Mouse (Mus musculus) cerebellum, adult 11 months (tissue): ENCODE data around the gene Galnt9.

Source experiments
- DNase-seq: peaks from one replicate; pipeline ENCODE4 v3.0.0; 2022

Gene Galnt9

GRCm38 (mm10) chr5:110638306-110639074 is 94.3 kb downstream of the Galnt9 start:
- no peak for DNase-seq

GRCm38 (mm10) chr5:110639459-110639858 is 95.3 kb downstream of the Galnt9 start:
- peak; percentile 60 for DNase-seq

GRCm38 (mm10) chr5:110646377-110646776 is 102.2 kb downstream of the Galnt9 start:
- DNase-seq: no peak

DNA sequence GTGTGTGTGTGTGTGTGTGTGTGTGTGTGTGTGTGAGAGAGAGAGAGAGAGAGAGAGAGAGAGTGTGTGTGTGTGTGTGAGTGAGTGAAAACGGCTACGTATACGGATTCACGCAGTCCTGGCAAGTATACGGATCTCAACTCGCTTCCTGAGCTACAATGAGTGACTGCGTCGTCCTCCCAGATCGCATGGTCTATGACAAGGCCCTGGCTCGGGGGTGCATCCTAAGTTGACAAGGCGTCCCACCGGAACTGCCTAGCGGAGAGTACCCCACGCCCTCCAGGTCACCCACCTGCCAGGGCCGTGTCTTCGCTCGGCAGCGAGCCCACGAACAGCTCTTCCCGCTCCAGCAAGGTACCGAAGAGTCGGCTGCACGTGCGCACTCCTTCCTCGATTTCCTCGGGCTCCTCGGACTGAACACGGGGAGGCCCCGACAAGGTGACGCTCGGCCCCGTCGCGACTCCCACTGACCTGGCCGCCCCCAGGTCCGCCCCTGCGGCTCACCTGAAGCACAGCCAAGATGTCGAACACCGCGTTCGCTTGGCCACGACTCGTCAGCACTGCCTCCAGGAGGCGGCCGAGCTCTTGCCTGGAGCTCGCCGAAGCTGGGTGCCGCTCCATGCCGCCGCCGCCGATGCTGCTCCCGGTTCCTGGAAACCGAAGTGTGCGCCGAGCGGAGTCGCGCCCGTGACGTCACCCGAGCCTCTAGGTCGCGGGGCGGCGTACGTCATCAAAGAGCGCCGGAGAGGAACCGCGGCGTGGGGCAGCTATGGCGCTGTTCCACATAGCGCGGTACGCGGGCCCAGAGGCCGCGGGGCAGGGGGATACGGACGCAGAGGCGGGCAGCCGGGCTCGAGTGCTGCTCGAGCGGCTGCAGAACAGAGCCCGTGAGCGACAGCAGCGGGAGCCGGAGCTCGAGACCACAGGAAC is 108.8 kb downstream of the Galnt9 start, which contains the start of the genes Noc4l and Ddx51:
TSS of gene Noc4l (minus strand) at position 699 of the 930 bp plus-strand sequence.
TSS of gene Ddx51 (plus strand) at position 733 of the 930 bp plus-strand sequence.
- peak; percentile 93 for DNase-seq

DNA sequence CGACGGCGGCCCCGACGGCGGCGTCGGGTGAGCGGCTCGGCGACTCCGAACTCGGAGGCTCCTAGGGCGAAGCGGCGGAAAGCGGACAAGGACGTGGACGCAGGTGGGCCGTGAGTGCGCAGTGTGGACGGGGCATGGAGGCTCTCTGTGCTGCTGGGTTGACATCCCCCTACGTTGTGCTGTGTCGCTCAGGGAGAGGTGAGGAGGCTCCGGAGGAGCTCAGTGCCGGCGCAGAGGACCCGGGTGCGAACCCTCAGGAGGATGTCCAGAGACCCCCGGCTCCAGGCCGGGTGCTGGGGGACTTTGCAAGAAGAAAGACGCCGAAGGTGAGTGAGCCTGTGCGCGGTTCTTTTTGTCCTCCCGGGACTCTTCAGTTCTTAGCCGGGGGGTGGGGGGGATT is 109.5 kb downstream of the Galnt9 start:
- no peak for DNase-seq

DNA sequence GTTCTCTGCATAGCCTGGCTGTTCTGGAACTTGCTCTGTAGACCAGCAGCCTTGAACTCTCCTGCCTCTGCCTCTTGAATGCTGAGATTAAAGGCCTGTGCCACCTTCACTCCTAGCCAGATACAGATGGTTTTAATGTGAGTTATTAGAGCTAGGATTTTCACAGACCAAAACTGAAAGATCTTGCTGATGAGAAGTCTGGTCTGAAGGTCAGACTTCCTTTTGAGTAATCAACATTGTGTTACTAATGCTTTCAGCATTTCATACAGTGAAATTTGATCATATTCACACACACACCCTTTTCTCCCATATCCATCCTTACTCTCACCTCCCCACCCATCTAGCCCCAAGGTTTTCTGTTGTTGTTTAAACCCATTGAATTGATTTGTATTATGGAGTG is 115.5 kb downstream of the Galnt9 start:
- DNase-seq: no peak

- DNase-seq: no peak
Observed at GRCm38 (mm10) chr5:110664041-110664440, 119.9 kb downstream of the Galnt9 start.

DNA sequence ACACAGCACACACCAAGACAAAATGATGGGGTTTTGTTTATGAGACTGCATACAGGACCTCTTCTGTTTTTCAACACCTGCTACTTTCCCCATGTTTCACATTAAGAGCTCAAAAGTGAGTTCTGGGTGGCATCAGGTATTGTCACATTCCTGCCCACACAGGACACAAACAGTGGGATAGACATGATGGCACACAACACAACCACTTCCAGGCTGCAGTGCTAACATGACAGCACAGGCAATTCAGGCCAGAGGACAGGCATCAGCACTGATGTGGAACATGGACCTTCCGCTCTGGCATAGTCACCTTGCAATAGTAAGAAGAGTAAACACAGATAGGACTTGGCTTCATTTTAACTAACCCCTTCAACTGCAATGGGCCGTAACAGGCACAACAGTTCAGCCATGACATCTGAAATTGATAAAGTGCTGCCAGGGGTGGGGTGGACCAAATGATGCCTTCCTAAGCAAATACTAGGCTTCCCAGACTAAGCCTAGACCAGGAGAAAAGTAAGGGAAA is 120.7 kb downstream of the Galnt9 start:
- DNase-seq: no peak

DNA sequence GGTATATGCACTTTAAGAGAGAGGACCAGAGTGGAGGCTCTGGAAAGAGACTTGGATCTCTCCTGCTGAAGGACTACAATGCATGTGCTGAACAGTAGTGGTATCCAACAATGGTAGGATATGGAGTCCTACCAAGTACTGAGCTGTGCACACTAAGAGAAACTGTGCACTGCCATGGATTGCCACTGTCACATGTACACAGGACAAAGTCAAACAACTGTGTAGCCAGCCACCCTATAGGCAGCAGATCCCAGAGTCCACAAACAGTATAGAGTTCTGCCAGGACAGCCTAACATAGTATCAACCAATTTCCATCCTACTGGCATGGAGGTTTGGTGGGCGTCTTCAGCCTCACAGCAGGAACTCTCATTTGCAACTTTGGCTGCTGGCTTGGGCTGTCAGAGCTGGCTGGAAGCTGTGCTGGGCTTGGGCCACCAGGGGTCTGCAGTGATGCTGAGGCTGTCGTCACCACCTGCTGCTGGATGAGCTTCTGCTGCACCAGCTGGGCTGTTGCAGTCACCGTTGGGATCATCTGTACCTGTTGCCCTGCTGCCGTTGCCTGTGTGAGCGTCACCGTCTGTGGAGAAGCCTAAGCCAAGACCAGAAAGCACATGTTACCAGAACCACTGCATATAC is 121.4 kb downstream of the Galnt9 start:
- no peak for DNase-seq
